Mouse (Mus musculus): ENCODE results near the gene Slc35g3.

Gene Slc35g3

GRCm38 (mm10) chr11:69754701-69755100 lies 7.1 kb downstream of the Slc35g3 start:
- DNase-seq (ENCODE audit: low read depth, low spot score), result peak; percentile 84

GRCm38 (mm10) chr11:69754233-69754632 lies 7.5 kb downstream of the Slc35g3 start:
- no peak for DNase-seq (ENCODE audit: low read depth, low spot score)

GRCm38 (mm10) chr11:69752686-69753085 lies 9.1 kb downstream of the Slc35g3 start:
- no peak for DNase-seq (ENCODE audit: low read depth, low spot score)

- no peak for DNase-seq (ENCODE audit: low read depth, low spot score)
These were observed 10.1 kb downstream of the Slc35g3 start for GRCm38 (mm10) chr11:69751635-69752034.

GRCm38 (mm10) chr11:69731408-69731807 lies 30.4 kb downstream of the Slc35g3 start:
- DNase-seq (ENCODE audit: low read depth, low spot score), result peak; percentile 42

- DNase-seq (ENCODE audit: low read depth, low spot score), result peak; percentile 85
These were observed 32.7 kb downstream of the Slc35g3 start for GRCm38 (mm10) chr11:69729063-69729462.

- DNase-seq (ENCODE audit: low read depth, low spot score), result no peak
These were observed 35.8 kb downstream of the Slc35g3 start for GRCm38 (mm10) chr11:69725951-69726350.

GRCm38 (mm10) chr11:69723074-69723473 lies 38.7 kb downstream of the Slc35g3 start:
- no peak for DNase-seq (ENCODE audit: low read depth, low spot score)

- no peak for DNase-seq (ENCODE audit: low read depth, low spot score)
These were observed 40.9 kb downstream of the Slc35g3 start for GRCm38 (mm10) chr11:69720852-69721251.

GRCm38 (mm10) chr11:69719423-69719822 lies 42.3 kb downstream of the Slc35g3 start:
- no peak for DNase-seq (ENCODE audit: low read depth, low spot score)

GRCm38 (mm10) chr11:69718661-69719060 lies 43.1 kb downstream of the Slc35g3 start:
- no peak for DNase-seq (ENCODE audit: low read depth, low spot score)

GRCm38 (mm10) chr11:69716953-69717352 lies 44.8 kb downstream of the Slc35g3 start:
- no peak for DNase-seq (ENCODE audit: low read depth, low spot score)

- no peak for DNase-seq (ENCODE audit: low read depth, low spot score)
These were observed 45.8 kb downstream of the Slc35g3 start for GRCm38 (mm10) chr11:69715929-69716328.

- DNase-seq (ENCODE audit: low read depth, low spot score), result peak; percentile 49
These were observed 46.3 kb downstream of the Slc35g3 start for GRCm38 (mm10) chr11:69715482-69715881.

GRCm38 (mm10) chr11:69714636-69715329 lies 47.0 kb downstream of the Slc35g3 start:
- DNase-seq (ENCODE audit: low read depth, low spot score), result no peak

- no peak for DNase-seq (ENCODE audit: low read depth, low spot score)
These were observed 48.7 kb downstream of the Slc35g3 start for GRCm38 (mm10) chr11:69712954-69713672.

GRCm38 (mm10) chr11:69711082-69711481 lies 50.7 kb downstream of the Slc35g3 start:
- no peak for DNase-seq (ENCODE audit: low read depth, low spot score)

GRCm38 (mm10) chr11:69710470-69710869 lies 51.3 kb downstream of the Slc35g3 start:
- no peak for DNase-seq (ENCODE audit: low read depth, low spot score)

All from CD4-positive, CD25-positive, alpha-beta regulatory T cell, adult 2 months (primary cell).